Mouse (Mus musculus) intestine, postnatal 0 days (tissue): ENCODE measurements around the gene Lmntd1. TPM values are rescaled to one million over a fixed set of nuclear protein-coding genes. Genes with fewer than 3 reads are reported as not detected.

ENCODE experiments used
- ATAC-seq: fragments of 200-750 bp; cut with Nextera tagmentation; 2 replicates; pipeline ENCODE4 v1.8.0; 2017; ENCODE audit warnings: mild to moderate bottlenecking, moderate TSS enrichment, moderate library complexity
- H3K27ac ChIP-seq: fragments of 300-500 bp; sonication (generic); 2 replicates; pipeline ENCODE4 v1.5.1; 2014; ENCODE audit warnings: mild to moderate bottlenecking, low read depth, low read length, moderate library complexity
- H3K27me3 ChIP-seq: fragments of 300-500 bp; sonication (generic); replicated peaks from 2 replicates; pipeline ENCODE4 v1.6.1; 2014; ENCODE audit warnings: low read length, mixed read lengths; ENCODE audit not compliant: control insufficient read depth, insufficient read depth
- H3K36me3 ChIP-seq: fragments of 300-500 bp; sonication (generic); 2 replicates; pipeline ENCODE4 v1.6.1; 2014; ENCODE audit warnings: mild to moderate bottlenecking, moderate library complexity; ENCODE audit not compliant: control insufficient read depth, insufficient read depth
- H3K4me1 ChIP-seq: fragments of 300-500 bp; sonication (generic); replicated peaks from 2 replicates; pipeline ENCODE4 v1.6.1; 2014; ENCODE audit warnings: antibody characterized with exemption, low read length, mixed read lengths; ENCODE audit not compliant: control insufficient read depth, insufficient read depth
- H3K4me2 ChIP-seq: fragments of 300-500 bp; sonication (generic); replicated peaks from 2 replicates; pipeline ENCODE4 v1.6.1; 2014; ENCODE audit warnings: low read depth, mild to moderate bottlenecking, moderate library complexity
- H3K4me3 ChIP-seq: fragments of 300-500 bp; sonication (generic); 2 replicates; pipeline ENCODE4 v1.5.1; 2014; ENCODE audit warnings: low read depth, low read length
- H3K9ac ChIP-seq: fragments of 300-500 bp; sonication (generic); 2 replicates; pipeline ENCODE4 v1.6.1; 2014; ENCODE audit warnings: mild to moderate bottlenecking, low read depth, low read length
- H3K9me3 ChIP-seq: fragments of 300-500 bp; sonication (generic); 2 replicates; pipeline ENCODE4 v1.6.1; 2016; ENCODE audit warnings: mixed run types; ENCODE audit not compliant: control insufficient read depth
- CTCF ChIP-seq: sonication (generic); IDR thresholded peaks from 2 replicates; pipeline ENCODE4 v1.5.1; 2016; ENCODE audit warnings: low read depth, mild to moderate bottlenecking, control low read depth, antibody characterized with exemption, moderate library complexity
- WGBS: fragments of 180-500 bp; shearing (Covaris S2); extraction: QIAGEN DNeasy Blood & Tissue Kit; methylation state at CpG from one replicate; pipeline ENCODE4 v1.1.7; 2014; 5-methylcytosine and 5-hydroxymethylcytosine counted together
- polyA plus RNA-seq: library from polyadenylated mRNA; unstranded; fragments of >200 nt; fragmentation: Nextera tagmentation; extraction: Ambion mirVana; gene quantifications from 2 replicates; pipeline ENCODE4 v1.2.1, GENCODE M21; 2015

Lmntd1 gene
- polyA plus RNA-seq = 0.29 and 0.61 TPM in 2 replicates

DNA sequence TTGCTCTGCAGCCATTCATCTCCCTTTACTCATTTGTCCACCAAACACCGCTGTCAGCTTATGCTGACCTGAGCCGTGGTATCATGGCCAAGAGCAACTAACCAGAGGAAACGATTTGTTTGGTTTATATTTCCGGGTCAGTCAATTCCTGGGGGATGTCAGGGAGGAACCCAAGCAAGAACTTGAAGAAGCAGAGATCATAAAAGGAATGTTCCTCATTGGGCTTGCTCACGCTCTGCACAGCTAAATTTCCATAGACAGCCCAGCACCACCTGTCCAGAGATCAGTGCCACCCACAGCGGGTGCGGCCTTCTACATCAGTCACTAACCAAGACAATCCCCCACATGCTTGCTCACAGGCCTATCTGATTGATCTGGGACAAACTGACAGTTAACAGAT, at the start of gene Lmntd1:
Lmntd1 (minus strand) TSS at position 101 of the 400 bp plus-strand sequence.
- WGBS = 64% methylated on average over 7 of the region's 7 CpGs

DNA sequence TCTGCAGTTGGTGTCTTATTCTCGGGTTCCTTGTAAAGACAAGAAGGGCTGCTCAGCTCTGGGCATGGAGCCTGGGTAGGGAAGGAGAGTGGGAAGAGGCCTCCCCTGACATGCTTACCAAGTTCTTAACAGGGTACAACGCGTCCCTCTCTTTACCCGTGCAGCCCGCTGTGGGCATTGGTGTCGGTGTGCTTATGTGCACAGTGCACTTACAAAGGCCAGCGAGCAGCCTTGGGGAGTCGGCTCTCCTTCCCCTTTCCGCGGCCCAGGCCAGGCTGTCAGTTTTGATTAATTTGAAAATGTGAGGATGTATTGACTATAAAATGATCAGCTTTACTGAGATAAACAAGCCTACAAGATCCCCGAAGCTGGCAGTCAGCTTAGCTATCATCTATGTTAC, 46.8 kb upstream of the Lmntd1 start:
- TF ChIP-seq CTCF = no peak
- H3K4me1 ChIP-seq = no peaks in the 10 kb centered on the region
- no peak overlapping the region for H3K27ac ChIP-seq
- no peak for ATAC-seq
- H3K36me3 ChIP-seq = no peaks in the 10 kb centered on the region
- H3K9me3 ChIP-seq = 0 out of 2 replicates have a peak, but pooled peaks cover 3% of the 10 kb centered on the region
- 70% methylated on average over 11 of the region's 11 CpGs for WGBS
- no peaks in the 10 kb centered on the region for H3K27me3 ChIP-seq
- no peak overlapping the region for H3K9ac ChIP-seq
- H3K4me3 ChIP-seq = no peak overlapping the region
- H3K4me2 ChIP-seq = no peak overlapping the region

More for the DNA sequence above, at the start of gene Lmntd1:
- no peaks in the 10 kb centered on the region for H3K4me1 ChIP-seq
- ATAC-seq = no peak
- no peak within 1 kb of the TSS for H3K9ac ChIP-seq
- H3K36me3 ChIP-seq = no peaks in the 10 kb centered on the region
- no peak within 1 kb of the TSS for H3K4me3 ChIP-seq
- no peaks in the 10 kb centered on the region for H3K27me3 ChIP-seq
- TF ChIP-seq CTCF = no peak
- H3K4me2 ChIP-seq = no peak within 1 kb of the TSS
- no peak within 1 kb of the TSS for H3K27ac ChIP-seq
- H3K9me3 ChIP-seq = no peaks in the 10 kb centered on the region

DNA sequence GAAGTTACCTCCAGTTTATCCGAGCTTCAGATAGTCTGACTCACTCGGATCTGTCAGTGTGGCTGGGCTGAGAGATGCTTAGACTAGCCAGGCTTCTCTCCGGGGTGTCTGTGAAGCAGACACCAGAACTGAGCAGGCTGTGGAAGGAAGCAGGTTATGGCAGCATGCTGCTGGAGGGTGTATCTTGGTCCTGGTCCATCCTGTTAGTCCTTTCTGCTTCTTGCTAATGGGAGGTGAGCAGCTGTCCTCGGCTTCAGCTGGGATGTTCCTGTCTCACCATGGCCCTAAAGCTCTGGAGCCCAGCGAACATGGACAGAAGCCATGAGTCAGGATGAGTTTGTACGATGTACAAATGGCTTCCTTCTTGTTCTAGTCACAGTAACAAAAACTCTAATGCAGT, 45.0 kb upstream of the Lmntd1 start:
- H3K4me1 ChIP-seq = no peaks in the 10 kb centered on the region
- no peak overlapping the region for H3K27ac ChIP-seq
- H3K9ac ChIP-seq = no peak overlapping the region
- WGBS = 70% methylated on average over 6 of the region's 6 CpGs
- no peaks in the 10 kb centered on the region for H3K36me3 ChIP-seq
- H3K4me2 ChIP-seq = no peak overlapping the region
- no peak for TF ChIP-seq CTCF
- H3K27me3 ChIP-seq = no peaks in the 10 kb centered on the region
- no peak overlapping the region for H3K4me3 ChIP-seq
- ATAC-seq = no peak
- H3K9me3 ChIP-seq = no peaks in the 10 kb centered on the region

DNA sequence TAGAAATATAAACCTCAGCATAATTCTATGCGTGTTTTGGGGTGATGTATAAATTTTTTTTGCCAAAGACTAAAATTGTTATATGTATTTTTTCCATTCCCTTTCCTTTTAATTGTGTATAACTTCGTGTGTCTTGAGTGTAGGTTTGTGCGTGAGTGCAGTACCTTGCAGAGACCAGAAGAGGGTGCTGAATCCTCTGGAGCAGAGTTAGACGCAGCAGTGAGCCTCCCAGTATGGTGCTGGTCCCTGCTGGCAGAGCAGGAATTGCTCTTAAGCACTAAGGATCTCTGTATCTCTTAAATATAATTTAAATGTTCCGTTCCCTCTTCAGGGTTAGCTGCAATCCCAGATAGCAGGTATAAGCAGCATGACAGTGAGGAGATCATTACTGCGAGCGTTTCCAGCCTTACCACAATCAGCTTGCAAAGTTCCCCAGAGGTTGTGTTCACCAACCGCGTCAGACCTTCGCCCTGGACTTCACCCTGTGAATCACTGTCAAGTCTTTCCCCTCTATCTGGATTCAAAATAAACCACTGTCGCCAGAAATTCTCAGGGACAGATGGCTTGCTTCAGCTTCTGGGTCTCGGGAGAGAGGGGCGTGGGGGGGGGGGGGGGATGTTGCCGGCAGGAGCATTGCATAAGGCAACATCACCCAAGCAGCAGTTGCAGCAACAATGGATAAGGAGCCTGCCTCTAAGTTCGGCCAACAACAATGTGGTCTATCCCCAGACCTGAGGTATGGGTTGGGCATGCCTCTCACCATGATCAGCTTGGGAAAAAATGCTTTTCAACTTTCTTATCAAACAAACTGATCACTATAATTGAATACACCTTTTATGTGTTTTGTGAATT, 42.8 kb upstream of the Lmntd1 start:
- no peak for ATAC-seq
- Histone ChIP-seq H3K27ac (no peak overlapping the region), H3K9me3 (no peaks in the 10 kb centered on the region), H3K4me1 (no peaks in the 10 kb centered on the region), H3K27me3 (no peaks in the 10 kb centered on the region), H3K36me3 (no peaks in the 10 kb centered on the region), H3K4me2 (no peak overlapping the region), H3K4me3 (no peak overlapping the region), H3K9ac (no peak overlapping the region)
- peak; percentile 47 for TF ChIP-seq CTCF
- WGBS = 73% methylated on average over 15 of the region's 15 CpGs

DNA sequence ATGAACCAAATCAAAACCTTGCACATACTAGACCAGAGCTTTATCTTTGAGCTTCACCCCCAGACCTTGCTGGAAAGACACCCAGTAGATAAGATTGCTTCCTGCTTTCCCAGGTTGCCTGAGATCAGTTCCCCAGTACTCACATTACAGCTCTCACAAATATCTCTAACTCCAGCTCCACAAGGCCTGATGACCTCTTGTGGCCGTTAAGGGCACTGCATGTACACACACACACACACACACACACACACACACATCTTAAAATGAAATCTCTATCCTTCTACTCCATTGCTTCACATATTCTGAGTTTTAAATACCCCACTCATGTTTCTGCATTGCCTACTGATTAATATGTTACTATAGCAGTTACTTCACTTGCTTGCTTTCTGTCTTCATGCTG, 41.6 kb upstream of the Lmntd1 start:
- H3K27me3 ChIP-seq = no peaks in the 10 kb centered on the region
- no peak overlapping the region for H3K4me2 ChIP-seq
- WGBS = 91% methylated on average over 1 of the region's 1 CpGs
- no peak for ATAC-seq
- no peak overlapping the region for H3K27ac ChIP-seq
- no peak overlapping the region for H3K9ac ChIP-seq
- H3K36me3 ChIP-seq = no peaks in the 10 kb centered on the region
- H3K4me1 ChIP-seq = no peaks in the 10 kb centered on the region
- no peaks in the 10 kb centered on the region for H3K9me3 ChIP-seq
- no peak overlapping the region for H3K4me3 ChIP-seq
- peak; percentile 46 for TF ChIP-seq CTCF

DNA sequence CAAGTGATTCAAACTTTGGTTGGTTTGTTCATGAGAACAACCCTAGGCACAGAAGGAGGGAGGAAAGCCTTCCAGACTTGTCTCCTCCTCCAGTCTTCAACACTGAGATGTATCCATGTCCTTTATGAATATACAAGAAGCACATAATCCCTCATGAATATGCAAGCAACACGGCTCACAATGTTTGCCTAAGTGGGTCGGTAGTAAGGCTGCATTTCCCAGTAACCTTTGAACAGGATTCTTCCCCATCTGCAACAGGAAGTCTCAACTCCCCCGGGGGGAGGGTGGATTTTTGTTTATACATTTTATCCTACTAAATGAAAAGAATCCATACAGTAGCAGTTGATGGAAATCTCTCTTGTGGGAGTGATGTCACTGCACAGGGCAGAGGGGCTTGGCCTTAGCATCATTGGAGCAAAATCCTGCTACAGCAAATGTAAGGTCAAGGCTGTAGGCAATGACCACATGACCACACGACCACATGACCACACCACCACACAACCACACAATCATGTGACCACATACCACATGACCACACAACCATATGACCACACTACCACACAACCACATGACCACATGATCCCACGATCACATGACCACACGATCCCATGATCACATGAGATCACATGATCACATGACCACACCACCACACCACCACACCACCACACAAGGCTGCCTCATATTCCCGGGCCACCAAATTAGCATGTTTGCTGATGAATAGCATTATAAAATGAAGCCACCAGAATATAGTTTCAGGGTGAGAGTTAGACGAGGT, 40.1 kb upstream of the Lmntd1 start:
- no peaks in the 10 kb centered on the region for H3K27me3 ChIP-seq
- TF ChIP-seq CTCF = no peak
- no peak overlapping the region for H3K9ac ChIP-seq
- H3K4me1 ChIP-seq = no peaks in the 10 kb centered on the region
- no peak overlapping the region for H3K4me3 ChIP-seq
- H3K36me3 ChIP-seq = no peaks in the 10 kb centered on the region
- no peaks in the 10 kb centered on the region for H3K9me3 ChIP-seq
- no peak for ATAC-seq
- no peak overlapping the region for H3K27ac ChIP-seq
- 67% methylated on average over 8 of the region's 8 CpGs for WGBS
- no peak overlapping the region for H3K4me2 ChIP-seq
